Mouse (Mus musculus) telencephalon, adult 2 months (tissue): ENCODE measurements around the gene Tjp3.

Source experiments
- DNase-seq: peaks from one replicate; pipeline ENCODE4 v3.0.0-alpha.2; 2011; ENCODE audit warnings: low read depth, low spot score

Tjp3 gene

DNA sequence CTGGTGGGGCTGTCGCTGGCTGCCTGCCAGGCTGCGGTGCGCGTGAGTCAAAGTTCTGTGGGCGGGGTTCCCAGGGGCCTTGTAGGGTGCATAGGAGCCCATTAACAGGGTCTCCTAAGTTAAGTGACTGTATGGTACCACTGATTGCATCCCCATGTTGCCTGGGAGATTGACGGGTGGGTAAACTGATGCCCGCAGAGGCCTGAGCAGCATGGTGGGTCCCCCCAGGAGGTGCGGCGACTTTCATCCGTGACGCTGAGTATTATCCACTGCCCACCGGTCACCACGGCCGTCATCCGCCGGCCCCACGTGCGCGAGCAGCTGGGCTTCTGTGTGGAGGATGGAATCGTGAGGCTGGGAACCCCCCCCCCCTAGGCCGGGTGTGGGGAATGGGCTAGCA, 19.0 kb downstream of the Tjp3 start:
- DNase-seq, result no peak

GRCm38 (mm10) chr10:81268643-81269412, 22.6 kb downstream of the Tjp3 start:
- no peak for DNase-seq

- DNase-seq, result peak; percentile 82
Observed at GRCm38 (mm10) chr10:81268056-81268455, 23.3 kb downstream of the Tjp3 start.

- DNase-seq, result peak; percentile 90
Observed at GRCm38 (mm10) chr10:81266211-81267105, 24.9 kb downstream of the Tjp3 start, which contains the start of the genes Mrpl54 and Apba3. TSS of gene Mrpl54 (minus strand) at chr10:81266934. TSS of gene Apba3 (plus strand) at chr10:81266960.

- DNase-seq, result no peak
Observed at GRCm38 (mm10) chr10:81265540-81265939, 25.8 kb downstream of the Tjp3 start.

- DNase-seq, result no peak
Observed at GRCm38 (mm10) chr10:81261025-81261424, 30.4 kb downstream of the Tjp3 start.

GRCm38 (mm10) chr10:81259225-81259884, 32.0 kb downstream of the Tjp3 start:
- no peak for DNase-seq

DNA sequence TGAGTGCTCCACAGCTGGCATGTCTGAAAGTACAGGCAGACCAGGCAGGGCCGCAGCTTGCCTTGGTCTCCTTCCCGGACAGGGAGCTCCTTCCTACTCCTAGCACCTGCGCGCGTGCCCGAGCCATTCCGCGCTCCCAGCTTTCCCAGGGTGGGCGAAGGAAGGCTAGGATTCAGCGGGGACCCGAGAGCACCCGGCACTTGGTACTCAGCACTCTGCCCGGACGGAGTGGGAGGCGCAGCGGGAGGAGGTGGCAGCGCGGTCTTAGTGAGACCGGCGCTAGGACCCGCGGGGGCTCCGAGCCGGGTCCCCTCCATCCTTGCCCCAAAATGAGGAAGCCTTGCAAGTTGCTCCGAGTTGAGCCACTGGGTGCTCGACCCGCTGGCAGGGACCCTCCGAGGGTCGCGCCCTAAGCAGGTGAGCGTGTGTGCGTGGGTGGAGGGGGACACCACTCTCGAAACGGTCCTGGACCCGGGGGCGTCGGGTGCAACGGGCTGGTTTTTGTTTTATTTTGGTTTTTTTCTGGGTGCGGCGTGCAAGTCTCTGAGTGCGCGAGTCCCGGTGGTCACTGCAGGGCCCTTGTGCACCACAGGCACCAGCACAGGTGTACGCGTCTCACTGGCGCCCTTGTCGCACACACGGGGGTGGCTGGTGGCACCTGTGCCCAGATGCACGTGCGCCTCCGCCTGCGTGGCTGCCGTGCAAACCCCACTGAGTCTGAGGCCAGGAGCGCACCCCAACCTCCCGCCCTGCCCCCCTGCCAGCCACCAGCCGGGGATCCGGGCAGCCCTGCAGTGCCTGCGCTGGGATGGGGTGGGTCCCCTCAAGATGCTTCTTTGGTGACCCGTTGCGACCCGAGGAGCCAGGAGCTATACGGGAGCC, 34.0 kb downstream of the Tjp3 start:
- no peak for DNase-seq

DNA sequence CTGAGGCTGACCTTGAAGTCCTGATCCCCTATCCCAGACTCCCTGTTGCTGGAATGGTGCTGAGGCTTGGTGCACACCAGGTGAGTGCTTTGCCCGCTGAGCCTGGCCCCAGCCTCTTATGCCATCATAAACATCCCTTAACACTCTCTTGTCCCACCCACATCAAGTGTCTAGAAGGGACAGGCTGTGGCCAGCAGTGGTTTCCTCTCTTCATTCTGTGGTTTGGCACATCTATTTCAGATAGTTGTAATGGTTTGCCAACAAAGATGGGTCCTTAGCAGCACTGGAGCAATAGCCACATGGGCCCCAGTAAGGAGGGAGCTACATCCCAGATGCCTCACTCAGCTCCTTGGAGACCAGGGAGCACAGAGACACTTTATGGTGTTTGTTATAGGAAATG, 36.5 kb downstream of the Tjp3 start:
- DNase-seq, result no peak

DNA sequence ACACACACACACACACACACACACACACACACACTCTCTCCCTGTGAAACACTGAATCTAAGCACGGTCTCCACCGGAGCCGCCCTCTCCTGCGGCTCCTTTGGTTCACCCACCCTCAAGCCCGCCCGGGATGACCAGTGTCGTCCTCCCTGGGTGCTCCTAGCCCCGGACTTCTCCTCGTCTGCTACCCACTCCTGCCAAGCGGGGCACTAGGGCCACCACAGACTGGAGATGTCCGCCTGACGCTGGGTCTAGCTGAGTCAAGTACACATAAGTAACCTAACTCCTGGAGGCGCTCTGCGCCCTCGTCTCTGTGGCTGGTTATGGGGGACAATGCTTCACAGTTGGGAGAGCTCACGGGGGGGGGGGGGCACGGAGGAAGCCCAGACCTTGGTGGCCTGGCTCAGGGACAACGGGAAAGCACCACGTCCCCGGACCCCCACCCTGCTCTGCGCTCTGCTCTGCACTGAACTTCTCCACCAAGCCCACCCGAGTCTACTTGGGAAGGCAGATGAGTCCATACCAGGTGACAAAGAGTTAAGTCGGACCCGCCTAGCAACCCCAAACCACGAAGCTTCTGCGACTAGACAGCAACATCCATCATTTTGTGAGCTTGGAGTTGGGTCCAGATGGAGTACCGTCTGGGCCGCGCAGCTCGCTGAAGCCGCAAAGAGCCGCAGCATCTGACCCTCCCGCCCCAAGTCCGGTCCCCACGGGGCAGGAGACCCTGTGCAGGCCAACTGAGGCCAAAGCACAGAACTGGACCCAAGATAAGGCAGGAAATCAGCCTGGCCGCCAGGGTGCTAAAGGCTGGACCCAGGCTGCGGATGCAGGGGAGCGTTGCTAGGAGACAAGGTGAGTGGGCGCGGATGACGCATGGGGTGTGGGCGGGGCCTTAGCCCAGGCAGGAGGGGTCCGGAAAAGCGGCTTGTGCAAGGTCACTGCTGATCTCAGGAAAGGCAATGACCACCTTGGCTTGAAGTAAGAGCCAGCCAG, 38.7 kb downstream of the Tjp3 start, which contains the start of gene Matk:
Gene Matk, plus strand, starts transcription at position 512 of the 996 bp plus-strand sequence.
- DNase-seq, result peak; percentile 88

GRCm38 (mm10) chr10:81249442-81249841, 41.9 kb downstream of the Tjp3 start:
- DNase-seq, result no peak

- DNase-seq, result no peak
Observed at GRCm38 (mm10) chr10:81247804-81248203, 43.6 kb downstream of the Tjp3 start.

- DNase-seq, result no peak
Observed at GRCm38 (mm10) chr10:81245166-81245565, 46.2 kb downstream of the Tjp3 start.

DNA sequence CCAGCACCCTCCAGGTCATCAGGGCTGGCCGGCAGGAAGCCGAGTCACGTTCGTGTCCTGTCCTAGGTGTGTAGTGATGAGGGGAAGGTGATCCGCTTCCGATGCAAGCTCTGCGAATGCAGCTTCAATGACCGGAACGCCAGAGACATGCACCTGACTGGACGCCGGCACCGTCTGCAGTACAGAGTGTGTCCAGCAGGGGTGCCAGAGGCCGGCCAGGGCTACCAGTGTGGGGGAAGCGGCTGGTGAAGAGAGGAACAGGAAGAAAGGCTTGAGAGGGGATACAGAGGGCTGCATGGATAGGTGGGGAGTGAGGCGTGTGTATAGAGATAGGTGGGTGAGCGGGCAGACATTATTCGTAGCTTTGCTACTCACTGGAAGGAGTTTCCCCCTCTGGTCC, 46.8 kb downstream of the Tjp3 start:
- DNase-seq, result no peak

DNA sequence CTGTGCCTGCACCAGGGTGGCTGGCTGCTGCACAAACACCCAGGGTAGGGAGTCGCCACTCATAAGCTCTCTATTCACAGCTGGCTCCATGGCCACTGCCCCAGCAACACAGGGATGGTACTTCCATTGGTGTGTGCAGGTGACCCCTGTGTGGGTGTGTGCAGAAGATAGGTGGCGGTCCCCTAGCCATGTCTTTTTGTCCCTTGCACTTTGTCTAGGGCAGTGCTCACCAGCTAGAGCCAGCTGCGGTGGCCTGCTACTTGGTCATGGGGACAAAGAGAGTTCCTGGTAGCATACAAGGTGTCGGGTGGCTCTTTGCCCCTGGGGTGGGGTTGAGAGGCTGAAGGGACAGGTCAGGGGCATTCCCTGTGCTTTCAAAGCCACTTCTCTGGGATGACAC, 47.2 kb downstream of the Tjp3 start:
- no peak for DNase-seq

- DNase-seq, result no peak
Observed at GRCm38 (mm10) chr10:81242021-81242420, 49.4 kb downstream of the Tjp3 start.

- no peak for DNase-seq
Observed at GRCm38 (mm10) chr10:81240876-81241275, 50.5 kb downstream of the Tjp3 start.

DNA sequence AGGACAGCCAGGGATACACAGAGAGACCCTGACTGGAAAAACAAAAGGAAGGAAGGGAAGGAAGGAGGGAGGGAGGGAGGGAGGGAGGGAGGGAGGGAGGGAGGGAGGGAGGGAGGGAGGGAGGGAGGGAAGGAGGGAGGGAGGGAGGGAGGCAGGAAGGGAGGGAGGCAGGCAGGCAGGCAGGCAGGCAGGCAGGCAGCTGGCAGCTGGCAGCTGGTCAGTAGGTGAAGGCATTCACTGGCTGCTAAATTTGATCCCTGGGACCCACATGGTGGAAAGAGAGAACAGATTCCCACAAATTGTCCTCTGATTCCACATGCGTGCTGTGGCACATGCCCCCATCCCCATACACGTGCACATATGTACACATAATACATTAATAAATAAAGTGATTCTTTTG, 52.8 kb downstream of the Tjp3 start:
- no peak for DNase-seq

DNA sequence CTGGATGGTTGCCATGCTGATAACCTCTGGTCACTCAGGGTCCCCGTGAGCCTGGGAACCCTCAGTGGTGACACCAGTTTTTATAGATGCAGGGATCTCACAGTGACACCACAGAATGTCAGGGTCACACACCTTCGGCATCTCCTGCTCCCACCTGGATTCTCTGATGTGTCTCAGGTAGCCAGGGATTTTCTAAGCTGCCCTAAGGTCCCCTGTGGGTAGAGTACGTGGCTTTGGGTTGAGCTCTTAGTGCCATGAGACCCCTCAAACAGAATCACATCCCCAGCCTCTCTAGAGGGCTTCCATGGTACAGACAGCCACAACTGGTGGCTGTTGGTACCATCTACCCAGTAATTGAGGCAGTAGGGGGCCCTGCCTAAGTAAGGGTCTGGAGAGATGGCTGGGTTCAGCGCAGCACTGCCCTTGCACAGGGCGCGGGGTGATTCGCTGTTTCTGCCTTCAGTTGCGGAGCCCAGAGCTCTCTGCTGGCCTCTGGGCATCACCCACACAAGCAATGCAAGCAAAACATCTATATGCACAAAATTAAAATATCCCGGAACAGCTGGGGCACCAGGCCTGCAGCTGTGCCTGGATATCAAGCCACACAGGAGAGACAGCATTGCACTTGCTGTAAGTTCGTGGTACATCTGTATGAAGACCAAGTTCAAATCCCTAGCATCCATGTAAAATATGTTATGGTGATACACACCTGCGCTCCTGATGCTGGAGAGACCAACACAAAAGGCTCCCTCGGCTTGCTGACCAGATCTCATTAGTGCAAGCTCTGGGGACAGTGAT, 54.7 kb downstream of the Tjp3 start:
- no peak for DNase-seq
